Mouse (Mus musculus) forebrain, embryonic 16.5 days (tissue): ENCODE measurements around the gene Rab39. TPM values are rescaled to one million over a fixed set of nuclear protein-coding genes. Genes with fewer than 3 reads are reported as not detected.
A peak's percentile ranks its signal among the peaks of the same experiment; 100 is the strongest.

Experiments used
- ATAC-seq: fragments of 200-750 bp; cut with Nextera tagmentation; 2 replicates; pipeline ENCODE4 v1.8.0; 2017; ENCODE audit warnings: mild to moderate bottlenecking, moderate library complexity
- H3K27ac ChIP-seq: fragments of 300-500 bp; sonication (generic); 2 replicates; pipeline ENCODE4 v1.5.1; 2014; ENCODE audit warnings: low read length, control low read depth
- H3K27me3 ChIP-seq: fragments of 300-500 bp; sonication (generic); replicated peaks from 2 replicates; pipeline ENCODE4 v1.6.1; 2014; ENCODE audit warnings: low read length; ENCODE audit not compliant: control insufficient read depth, insufficient read depth
- H3K36me3 ChIP-seq: fragments of 300-500 bp; sonication (generic); 2 replicates; pipeline ENCODE4 v1.6.1; 2014; ENCODE audit not compliant: control insufficient read depth, insufficient read depth
- H3K4me1 ChIP-seq: fragments of 300-500 bp; sonication (generic); replicated peaks from 2 replicates; pipeline ENCODE4 v1.6.1; 2014; ENCODE audit warnings: low read length; ENCODE audit not compliant: control insufficient read depth, insufficient read depth
- H3K4me2 ChIP-seq: fragments of 300-500 bp; sonication (generic); 2 replicates; pipeline ENCODE4 v1.6.1; 2014; ENCODE audit warnings: mild to moderate bottlenecking, low read length, control low read depth
- H3K4me3 ChIP-seq: fragments of 300-500 bp; sonication (generic); replicated peaks from 2 replicates; pipeline ENCODE4 v1.5.1; 2014; ENCODE audit warnings: mild to moderate bottlenecking, low read length, control low read depth
- H3K9ac ChIP-seq: fragments of 300-500 bp; sonication (generic); replicated peaks from 2 replicates; pipeline ENCODE4 v1.6.1; 2014; ENCODE audit warnings: low read depth, low read length, control low read depth
- H3K9me3 ChIP-seq: fragments of 300-500 bp; sonication (generic); 2 replicates; pipeline ENCODE4 v1.6.1; 2016; ENCODE audit warnings: low read length; ENCODE audit not compliant: control insufficient read depth
- WGBS: fragments of 180-500 bp; shearing (Covaris S2); extraction: QIAGEN DNeasy Blood & Tissue Kit; methylation state at CpG from one replicate; pipeline ENCODE4 v1.1.7; 2014; 5-methylcytosine and 5-hydroxymethylcytosine counted together
- polyA plus RNA-seq: library from polyadenylated mRNA; unstranded; fragments of >200 nt; fragmentation: Nextera tagmentation; extraction: Ambion mirVana; gene quantifications from 2 replicates; pipeline ENCODE4 v1.2.1, GENCODE M21; 2015

The Rab39 gene
- polyA plus RNA-seq, 1 experiment from 2014 or later, result 3.2 TPM

- Histone ChIP-seq H3K9ac (no peak overlapping the region), H3K9me3 (peaks cover 3% of the 10 kb centered on the region), H3K4me2 (no peak overlapping the region), H3K4me3 (no peak overlapping the region), H3K4me1 (no peaks in the 10 kb centered on the region), H3K36me3 (no peaks in the 10 kb centered on the region), H3K27me3 (no peaks in the 10 kb centered on the region), H3K27ac (no peak overlapping the region)
- WGBS, result 76% methylated on average over 1 of the region's 1 CpGs
- no peak for ATAC-seq
Measured at GRCm38 (mm10) chr9:53693718-53694117, 12.3 kb downstream of the Rab39 start.

- Histone ChIP-seq H3K4me3 (no peak overlapping the region), H3K27ac (no peak overlapping the region), H3K27me3 (no peaks in the 10 kb centered on the region), H3K9ac (no peak overlapping the region), H3K9me3 (peaks cover under 1% of the 10 kb centered on the region), H3K4me2 (no peak overlapping the region), H3K4me1 (no peaks in the 10 kb centered on the region), H3K36me3 (no peaks in the 10 kb centered on the region)
- WGBS, result 54% methylated on average over 7 of the region's 7 CpGs
- no peak for ATAC-seq
Measured at GRCm38 (mm10) chr9:53691745-53692670, 14.0 kb downstream of the Rab39 start.

- Histone ChIP-seq H3K36me3 (no peaks in the 10 kb centered on the region), H3K4me3 (no peak overlapping the region), H3K9me3 (no peaks in the 10 kb centered on the region), H3K4me2 (no peak overlapping the region), H3K27me3 (no peaks in the 10 kb centered on the region), H3K4me1 (no peaks in the 10 kb centered on the region), H3K9ac (no peak overlapping the region), H3K27ac (no peak overlapping the region)
- WGBS, result 76% methylated on average over 1 of the region's 1 CpGs
- no peak for ATAC-seq
Measured at GRCm38 (mm10) chr9:53680851-53681250, 25.2 kb downstream of the Rab39 start.

- Histone ChIP-seq H3K27ac (no peak overlapping the region), H3K36me3 (no peaks in the 10 kb centered on the region), H3K4me1 (no peaks in the 10 kb centered on the region), H3K4me2 (no peak overlapping the region), H3K4me3 (no peak overlapping the region), H3K27me3 (no peaks in the 10 kb centered on the region), H3K9ac (no peak overlapping the region), H3K9me3 (no peaks in the 10 kb centered on the region)
- WGBS, result 71% methylated on average over 4 of the region's 4 CpGs
- ATAC-seq, result no peak
Measured at GRCm38 (mm10) chr9:53676921-53677320, 29.1 kb downstream of the Rab39 start.

- H3K4me3 ChIP-seq, result no peak overlapping the region
- H3K4me2 ChIP-seq, result no peak overlapping the region
- no peaks in the 10 kb centered on the region for H3K36me3 ChIP-seq
- no peak overlapping the region for H3K27ac ChIP-seq
- no peak overlapping the region for H3K9ac ChIP-seq
- no peak for ATAC-seq
- 20% methylated on average over 3 of the region's 3 CpGs for WGBS
- H3K27me3 ChIP-seq, result no peaks in the 10 kb centered on the region
- no peaks in the 10 kb centered on the region for H3K9me3 ChIP-seq
- no peaks in the 10 kb centered on the region for H3K4me1 ChIP-seq
Measured at GRCm38 (mm10) chr9:53673571-53673970, 32.5 kb downstream of the Rab39 start.

GRCm38 (mm10) chr9:53669680-53670219 is 36.3 kb downstream of the Rab39 start, which contains the start of gene Cul5:
TSS of gene Cul5 (minus strand) at chr9:53670014.
- H3K4me1 ChIP-seq, result peaks cover 14% of the 10 kb centered on the region
- 54% methylated on average over 5 of the region's 5 CpGs for WGBS

GRCm38 (mm10) chr9:53667020-53667669 is 38.9 kb downstream of the Rab39 start:
- H3K27me3 ChIP-seq, result no peaks in the 10 kb centered on the region
- no peaks in the 10 kb centered on the region for H3K9me3 ChIP-seq
- H3K4me2 ChIP-seq, result peak overlapping the region; percentile 91
- peak overlapping the region; percentile 99 for H3K9ac ChIP-seq
- peak; percentile 96 for ATAC-seq
- WGBS, result 0% methylated on average over 70 of the region's 74 CpGs
- H3K27ac ChIP-seq, result peak overlapping the region; percentile 98
- no peaks in the 10 kb centered on the region for H3K36me3 ChIP-seq
- peak overlapping the region; percentile 73 for H3K4me3 ChIP-seq
- peaks cover 18% of the 10 kb centered on the region for H3K4me1 ChIP-seq

More at GRCm38 (mm10) chr9:53669680-53670219, 36.3 kb downstream of the Rab39 start, which contains the start of gene Cul5:
- Histone ChIP-seq H3K9ac (no peak within 1 kb of the TSS), H3K36me3 (no peaks in the 10 kb centered on the region), H3K4me3 (no peak within 1 kb of the TSS), H3K27me3 (no peaks in the 10 kb centered on the region), H3K27ac (no peak within 1 kb of the TSS), H3K9me3 (no peaks in the 10 kb centered on the region), H3K4me2 (no peak within 1 kb of the TSS)
- ATAC-seq, result no peak

- H3K27me3 ChIP-seq, result no peaks in the 10 kb centered on the region
- H3K4me3 ChIP-seq, result peak overlapping the region; percentile 73
- peak overlapping the region; percentile 91 for H3K4me2 ChIP-seq
- no peaks in the 10 kb centered on the region for H3K36me3 ChIP-seq
- peak overlapping the region; percentile 98 for H3K27ac ChIP-seq
- H3K9ac ChIP-seq, result peak overlapping the region; percentile 99
- H3K9me3 ChIP-seq, result no peaks in the 10 kb centered on the region
- WGBS, result under 1% methylated on average over 28 of the region's 28 CpGs
- ATAC-seq, result peak; percentile 31
- peaks cover 18% of the 10 kb centered on the region for H3K4me1 ChIP-seq
Measured at GRCm38 (mm10) chr9:53666665-53667019, 39.4 kb downstream of the Rab39 start.

- Histone ChIP-seq H3K4me1 (peaks cover 18% of the 10 kb centered on the region), H3K9me3 (no peaks in the 10 kb centered on the region), H3K36me3 (no peaks in the 10 kb centered on the region), H3K27ac (no peak overlapping the region), H3K9ac (no peak overlapping the region), H3K4me3 (no peak overlapping the region), H3K4me2 (peak overlapping the region; percentile 91), H3K27me3 (no peaks in the 10 kb centered on the region)
- no peak for ATAC-seq
Measured at GRCm38 (mm10) chr9:53665428-53665827, 40.6 kb downstream of the Rab39 start.
